Mouse (Mus musculus) megakaryocyte, embryonic 14.5 days (primary cell): ENCODE results near the gene Ltbp3.

Experiments used
- FLI1 ChIP-seq: IDR thresholded peaks from 2 replicates; pipeline ENCODE4 v1.6.1; 2012; ENCODE audit warnings: low read length, inconsistent platforms, mixed read lengths
- GATA1 ChIP-seq: IDR thresholded peaks from 3 replicates; pipeline ENCODE4 v1.6.1; 2012; ENCODE audit warnings: mixed read lengths, low read length, inconsistent platforms, borderline replicate concordance

DNA sequence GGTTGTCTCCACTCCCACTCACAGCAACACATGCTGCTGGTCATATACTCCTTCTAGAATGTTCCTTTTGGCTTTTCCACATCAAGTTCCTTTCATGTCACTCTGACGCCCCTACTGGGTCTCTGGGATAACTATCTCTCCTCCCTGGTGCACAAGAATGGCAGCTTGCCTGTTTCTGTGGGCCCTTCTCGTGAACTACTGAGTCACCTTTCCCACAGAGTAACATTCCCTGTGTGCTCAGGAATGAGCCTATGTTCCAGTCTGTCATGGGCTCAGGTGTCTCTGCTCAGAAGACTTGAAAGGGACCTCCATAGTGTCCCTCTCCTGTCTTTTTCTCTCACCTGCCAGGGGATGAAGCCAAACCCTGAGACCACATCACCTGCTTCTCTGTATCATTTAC is 1.3 kb upstream of the Ltbp3 start:
- no peak for TF ChIP-seq GATA1
- no peak for TF ChIP-seq FLI1
